Mouse (Mus musculus): Measurements from ENCODE around the gene Cisd3.

The Cisd3 gene

GRCm38 (mm10) chr11:97684063-97684680 lies 1.5 kb upstream of the Cisd3 start:
- intact Hi-C loops (cut with DNase I), result no loop called here

- intact Hi-C loops (cut with DNase I), result no loop called here
Observed at GRCm38 (mm10) chr11:97684766-97685165, 860 bp upstream of the Cisd3 start.

GRCm38 (mm10) chr11:97686322-97686908 lies 789 bp downstream of the Cisd3 start:
- intact Hi-C loops (cut with DNase I), result no loop called here

- intact Hi-C loops (cut with DNase I), result no loop called here
Observed at GRCm38 (mm10) chr11:97687061-97687460, 1.4 kb downstream of the Cisd3 start.

- intact Hi-C loops (cut with DNase I), result loop anchor here (2.0 kb wide), 1 partner anchor 45 kb away; no protein-coding TSS in a partner anchor
Observed at GRCm38 (mm10) chr11:97689861-97690260, 4.2 kb downstream of the Cisd3 start.

GRCm38 (mm10) chr11:97694435-97694834 lies 8.8 kb downstream of the Cisd3 start:
- intact Hi-C loops (cut with DNase I), result no loop called here

GRCm38 (mm10) chr11:97694921-97695711 lies 9.5 kb downstream of the Cisd3 start:
- intact Hi-C loops (cut with DNase I), result no loop called here

- intact Hi-C loops (cut with DNase I), result no loop called here
Observed at GRCm38 (mm10) chr11:97695712-97696401, 10.2 kb downstream of the Cisd3 start.

GRCm38 (mm10) chr11:97696669-97697068 lies 11.0 kb downstream of the Cisd3 start:
- intact Hi-C loops (cut with DNase I), result no loop called here

- intact Hi-C loops (cut with DNase I), result no loop called here
Observed at GRCm38 (mm10) chr11:97697199-97697890, 11.7 kb downstream of the Cisd3 start.

- intact Hi-C loops (cut with DNase I), result no loop called here
Observed at GRCm38 (mm10) chr11:97697891-97698529, 12.4 kb downstream of the Cisd3 start.

GRCm38 (mm10) chr11:97698741-97699611 lies 13.3 kb downstream of the Cisd3 start:
- intact Hi-C loops (cut with DNase I), result no loop called here

GRCm38 (mm10) chr11:97699626-97700002 lies 14.0 kb downstream of the Cisd3 start:
- intact Hi-C loops (cut with DNase I), result loop anchor here (5.0 kb wide), 1 partner anchor 43 kb away; the partner anchor contains the start of gene Pip4k2b

- intact Hi-C loops (cut with DNase I), result loop anchor here (5.0 kb wide), 1 partner anchor 42 kb away; the partner anchor contains the start of gene Pip4k2b
Observed at GRCm38 (mm10) chr11:97700003-97700745, 14.5 kb downstream of the Cisd3 start, which contains the start of gene Pcgf2. Pcgf2 (minus strand) TSS chr11:97700497.

- intact Hi-C loops (cut with DNase I), result loop anchor here (5.0 kb wide), 1 partner anchor 41 kb away; the partner anchor contains the start of gene Pip4k2b
Observed at GRCm38 (mm10) chr11:97700746-97701580, 15.3 kb downstream of the Cisd3 start.

GRCm38 (mm10) chr11:97701581-97702392 lies 16.2 kb downstream of the Cisd3 start:
- intact Hi-C loops (cut with DNase I), result loop anchor here (5.0 kb wide), 1 partner anchor 41 kb away; the partner anchor contains the start of gene Pip4k2b

- intact Hi-C loops (cut with DNase I), result loop anchor here (5.0 kb wide), 1 partner anchor 40 kb away; the partner anchor contains the start of gene Pip4k2b
Observed at GRCm38 (mm10) chr11:97702393-97702745, 16.7 kb downstream of the Cisd3 start.

All from adrenal gland (tissue).